Mouse (Mus musculus): ENCODE measurements at regions not wholly inside any gene's neighbourhood (a gene's known extent, or its start where the extent isn't known, plus 50 kb on each side); places are given as distances from the start of the nearest gene placed in this dataset.

- H3K4me3 ChIP-seq (ENCODE audit: insufficient read depth, low read depth, low read length) = no peak overlapping the region
- 67% methylated on average over 5 of the region's 5 CpGs for WGBS
- TF ChIP-seq CTCF (IDR thresholded peaks at IDR 0.05; ENCODE audit: insufficient read depth, low read depth, low read length) (no peak), POLR2A (IDR thresholded peaks at IDR 0.05; ENCODE audit: insufficient read depth, low read depth, low read length) (no peak)
- no peaks in the 10 kb centered on the region for H3K4me1 ChIP-seq (ENCODE audit: control insufficient read depth, insufficient read depth, low read length)
- no peak overlapping the region for H3K27ac ChIP-seq (ENCODE audit: insufficient read depth, low read depth, low read length)
Observed at GRCm38 (mm10) chr14:46071244-46071643, 308.0 kb upstream of the Gm15217 start.

- 77% methylated on average over 2 of the region's 2 CpGs for WGBS
- no peak overlapping the region for H3K27ac ChIP-seq (ENCODE audit: insufficient read depth, low read depth, low read length)
- no peak overlapping the region for H3K4me3 ChIP-seq (ENCODE audit: insufficient read depth, low read depth, low read length)
- H3K4me1 ChIP-seq (ENCODE audit: control insufficient read depth, insufficient read depth, low read length) = no peaks in the 10 kb centered on the region
- no peak for TF ChIP-seq POLR2A (IDR thresholded peaks at IDR 0.05; ENCODE audit: insufficient read depth, low read depth, low read length)
Observed at GRCm38 (mm10) chr14:46076738-46077137, 302.5 kb upstream of the Gm15217 start.

GRCm38 (mm10) chr14:46077406-46078131 is 301.6 kb upstream of the Gm15217 start:
- Histone ChIP-seq H3K27ac (ENCODE audit: insufficient read depth, low read depth, low read length) (no peak overlapping the region), H3K4me1 (ENCODE audit: control insufficient read depth, insufficient read depth, low read length) (no peaks in the 10 kb centered on the region), H3K4me3 (ENCODE audit: insufficient read depth, low read depth, low read length) (no peak overlapping the region)
- no peak for TF ChIP-seq POLR2A (IDR thresholded peaks at IDR 0.05; ENCODE audit: insufficient read depth, low read depth, low read length)
- WGBS = 65% methylated on average over 11 of the region's 11 CpGs

- Histone ChIP-seq H3K4me1 (ENCODE audit: control insufficient read depth, insufficient read depth, low read length) (no peaks in the 10 kb centered on the region), H3K4me3 (ENCODE audit: insufficient read depth, low read depth, low read length) (no peak overlapping the region), H3K27ac (ENCODE audit: insufficient read depth, low read depth, low read length) (no peak overlapping the region)
- 97% methylated on average over 5 of the region's 5 CpGs for WGBS
- no peak for TF ChIP-seq CTCF (IDR thresholded peaks at IDR 0.05; ENCODE audit: insufficient read depth, low read depth, low read length)
- no peak for TF ChIP-seq POLR2A (IDR thresholded peaks at IDR 0.05; ENCODE audit: insufficient read depth, low read depth, low read length)
Observed at GRCm38 (mm10) chr14:46082646-46083045, 296.6 kb upstream of the Gm15217 start.

- 78% methylated on average over 12 of the region's 12 CpGs for WGBS
- H3K4me3 ChIP-seq (ENCODE audit: insufficient read depth, low read depth, low read length) = no peak overlapping the region
Observed at GRCm38 (mm10) chr14:46088968-46089691, 290.1 kb upstream of the Gm15217 start.

GRCm38 (mm10) chr14:46115950-46116349 is 263.3 kb upstream of the Gm15217 start:
- 84% methylated on average over 3 of the region's 3 CpGs for WGBS
- no peak overlapping the region for H3K4me3 ChIP-seq (ENCODE audit: insufficient read depth, low read depth, low read length)
- H3K27ac ChIP-seq (ENCODE audit: insufficient read depth, low read depth, low read length) = no peak overlapping the region
- TF ChIP-seq CTCF (IDR thresholded peaks at IDR 0.05; ENCODE audit: insufficient read depth, low read depth, low read length) = no peak
- no peak for TF ChIP-seq POLR2A (IDR thresholded peaks at IDR 0.05; ENCODE audit: insufficient read depth, low read depth, low read length)
- H3K4me1 ChIP-seq (ENCODE audit: control insufficient read depth, insufficient read depth, low read length) = no peaks in the 10 kb centered on the region

More at GRCm38 (mm10) chr14:46088968-46089691, 290.1 kb upstream of the Gm15217 start:
- TF ChIP-seq CTCF (IDR thresholded peaks at IDR 0.05; ENCODE audit: insufficient read depth, low read depth, low read length) = no peak
- TF ChIP-seq POLR2A (IDR thresholded peaks at IDR 0.05; ENCODE audit: insufficient read depth, low read depth, low read length) = no peak
- Histone ChIP-seq H3K27ac (ENCODE audit: insufficient read depth, low read depth, low read length) (no peak overlapping the region), H3K4me1 (ENCODE audit: control insufficient read depth, insufficient read depth, low read length) (no peaks in the 10 kb centered on the region)

GRCm38 (mm10) chr14:46126541-46126940 is 252.7 kb upstream of the Gm15217 start:
- WGBS = 73% methylated on average over 1 of the region's 1 CpGs
- Histone ChIP-seq H3K4me3 (ENCODE audit: insufficient read depth, low read depth, low read length) (no peak overlapping the region), H3K4me1 (ENCODE audit: control insufficient read depth, insufficient read depth, low read length) (no peaks in the 10 kb centered on the region), H3K27ac (ENCODE audit: insufficient read depth, low read depth, low read length) (no peak overlapping the region)
- TF ChIP-seq CTCF (IDR thresholded peaks at IDR 0.05; ENCODE audit: insufficient read depth, low read depth, low read length) (no peak), POLR2A (IDR thresholded peaks at IDR 0.05; ENCODE audit: insufficient read depth, low read depth, low read length) (no peak)

GRCm38 (mm10) chr14:46129762-46130161 is 249.5 kb upstream of the Gm15217 start:
- Histone ChIP-seq H3K4me1 (ENCODE audit: control insufficient read depth, insufficient read depth, low read length) (no peaks in the 10 kb centered on the region), H3K27ac (ENCODE audit: insufficient read depth, low read depth, low read length) (no peak overlapping the region), H3K4me3 (ENCODE audit: insufficient read depth, low read depth, low read length) (no peak overlapping the region)
- no peak for TF ChIP-seq CTCF (IDR thresholded peaks at IDR 0.05; ENCODE audit: insufficient read depth, low read depth, low read length)
- TF ChIP-seq POLR2A (IDR thresholded peaks at IDR 0.05; ENCODE audit: insufficient read depth, low read depth, low read length) = no peak
- WGBS = 60% methylated on average over 3 of the region's 3 CpGs

GRCm38 (mm10) chr14:46144175-46144574 is 235.0 kb upstream of the Gm15217 start:
- no peak for TF ChIP-seq POLR2A (IDR thresholded peaks at IDR 0.05; ENCODE audit: insufficient read depth, low read depth, low read length)
- TF ChIP-seq CTCF (IDR thresholded peaks at IDR 0.05; ENCODE audit: insufficient read depth, low read depth, low read length) = no peak
- H3K4me1 ChIP-seq (ENCODE audit: control insufficient read depth, insufficient read depth, low read length) = no peaks in the 10 kb centered on the region
- no peak overlapping the region for H3K4me3 ChIP-seq (ENCODE audit: insufficient read depth, low read depth, low read length)
- 59% methylated on average over 4 of the region's 4 CpGs for WGBS
- H3K27ac ChIP-seq (ENCODE audit: insufficient read depth, low read depth, low read length) = no peak overlapping the region
